Mouse (Mus musculus): ENCODE measurements around the gene Enthd1.
"Not testable (repeated sequence)": the region's sequence is repeated elsewhere in the genome, so short reads cannot be mapped to it uniquely, and the experiment has no call there.

Enthd1 gene

GRCm38 (mm10) chr15:80538075-80538474 is 26.9 kb downstream of the Enthd1 start:
- no peak for DNase-seq (ENCODE audit: low spot score)

- DNase-seq (ENCODE audit: low spot score) = no peak
These were observed 28.9 kb downstream of the Enthd1 start for GRCm38 (mm10) chr15:80536051-80536450.

- DNase-seq (ENCODE audit: low spot score) = no peak
These were observed 31.7 kb downstream of the Enthd1 start for GRCm38 (mm10) chr15:80533274-80533673.

- DNase-seq (ENCODE audit: low spot score) = no peak
These were observed 32.5 kb downstream of the Enthd1 start for GRCm38 (mm10) chr15:80532281-80533072.

GRCm38 (mm10) chr15:80531026-80531425 is 33.9 kb downstream of the Enthd1 start:
- no peak for DNase-seq (ENCODE audit: low spot score)

- DNase-seq (ENCODE audit: low spot score) = no peak
These were observed 34.7 kb downstream of the Enthd1 start for GRCm38 (mm10) chr15:80529955-80530869.

- DNase-seq (ENCODE audit: low spot score) = no peak
These were observed 43.1 kb downstream of the Enthd1 start for GRCm38 (mm10) chr15:80521661-80522388.

- DNase-seq (ENCODE audit: low spot score) = no peak
These were observed 45.0 kb downstream of the Enthd1 start for GRCm38 (mm10) chr15:80519931-80520330.

- no peak for DNase-seq (ENCODE audit: low spot score)
These were observed 46.3 kb downstream of the Enthd1 start for GRCm38 (mm10) chr15:80518567-80519223.

GRCm38 (mm10) chr15:80517996-80518395 is 47.0 kb downstream of the Enthd1 start:
- DNase-seq (ENCODE audit: low spot score) = no peak

GRCm38 (mm10) chr15:80516525-80516924 is 48.4 kb downstream of the Enthd1 start:
- DNase-seq (ENCODE audit: low spot score) = no peak

- DNase-seq (ENCODE audit: low spot score) = no peak
These were observed 59.9 kb downstream of the Enthd1 start for GRCm38 (mm10) chr15:80505086-80505485.

GRCm38 (mm10) chr15:80503155-80503554 is 61.8 kb downstream of the Enthd1 start:
- DNase-seq (ENCODE audit: low spot score) = not testable (repeated sequence)

GRCm38 (mm10) chr15:80502741-80503140 is 62.2 kb downstream of the Enthd1 start:
- DNase-seq (ENCODE audit: low spot score) = no peak

GRCm38 (mm10) chr15:80501106-80502096 is 63.6 kb downstream of the Enthd1 start:
- DNase-seq (ENCODE audit: low spot score) = no peak

GRCm38 (mm10) chr15:80500426-80500825 is 64.5 kb downstream of the Enthd1 start:
- no peak for DNase-seq (ENCODE audit: low spot score)

GRCm38 (mm10) chr15:80497733-80498132 is 67.2 kb downstream of the Enthd1 start:
- not testable (repeated sequence) for DNase-seq (ENCODE audit: low spot score)

GRCm38 (mm10) chr15:80491505-80491904 is 73.5 kb downstream of the Enthd1 start:
- DNase-seq (ENCODE audit: low spot score) = no peak

- DNase-seq (ENCODE audit: low spot score) = no peak
These were observed 74.8 kb downstream of the Enthd1 start for GRCm38 (mm10) chr15:80490151-80490550.

GRCm38 (mm10) chr15:80488658-80489057 is 76.3 kb downstream of the Enthd1 start:
- DNase-seq (ENCODE audit: low spot score) = no peak

Measured in urinary bladder, postnatal 25 days (tissue).